Mouse (Mus musculus) frontal cortex, postnatal 14 days (tissue): ENCODE measurements around the gene Olfr577.

Source experiments
- DNase-seq, 2 experiments: peaks; one replicate each; pipeline ENCODE4 v3.0.0; 2022; ENCODE audit warnings: low spot score in 2 of 2

The Olfr577 gene

GRCm38 (mm10) chr7:102975843-102976242 lies at the start of gene Olfr577:
Gene Olfr577 (minus strand): TSS chr7:102975943.
- no peak for DNase-seq

GRCm38 (mm10) chr7:102989224-102989623 lies 13.5 kb upstream of the Olfr577 start, which contains the start of gene Olfr578:
Gene Olfr578 (minus strand): TSS chr7:102989324.
- DNase-seq = no peak

- no peak for DNase-seq
Observed at GRCm38 (mm10) chr7:102974399-102974798, 1.3 kb downstream of the Olfr577 start.

GRCm38 (mm10) chr7:102962360-102962759 lies 13.4 kb downstream of the Olfr577 start, which contains the start of gene Olfr576:
Gene Olfr576 (plus strand): TSS chr7:102962660.
- no peak for DNase-seq

- DNase-seq = no peak
Observed at GRCm38 (mm10) chr7:102958593-102958992, 17.1 kb downstream of the Olfr577 start, which contains the start of gene Olfr575. Gene Olfr575 (minus strand): TSS chr7:102958775.

GRCm38 (mm10) chr7:102958137-102958536 lies 17.6 kb downstream of the Olfr577 start:
- no peak for DNase-seq

GRCm38 (mm10) chr7:102950732-102951131 lies 25.0 kb downstream of the Olfr577 start:
- DNase-seq = no peak

GRCm38 (mm10) chr7:102948167-102948566 lies 27.6 kb downstream of the Olfr577 start, which contains the start of gene Olfr574:
Gene Olfr574 (plus strand): TSS chr7:102948467.
- no peak for DNase-seq

- DNase-seq = no peak
Observed at GRCm38 (mm10) chr7:102943417-102943816, 32.3 kb downstream of the Olfr577 start.

- DNase-seq = no peak
Observed at GRCm38 (mm10) chr7:102942475-102942874, 33.3 kb downstream of the Olfr577 start, which contains the start of gene Olfr573-ps1. Gene Olfr573-ps1 (minus strand): TSS chr7:102942575.

- DNase-seq = no peak
Observed at GRCm38 (mm10) chr7:102927105-102927504, 48.6 kb downstream of the Olfr577 start.

- no peak for DNase-seq
Observed at GRCm38 (mm10) chr7:102924109-102924508, 51.6 kb downstream of the Olfr577 start, which contains the start of gene Olfr572. Gene Olfr572 (plus strand): TSS chr7:102924409.
